Mouse (Mus musculus) heart, postnatal 0 days (tissue): ENCODE data around the gene Dnajc10. TPM values are rescaled to one million over a fixed set of nuclear protein-coding genes. Genes with fewer than 3 reads are reported as not detected.

Experiments
- ATAC-seq: fragments of 200-750 bp; cut with Nextera tagmentation; 2 replicates; pipeline ENCODE4 v1.8.0; 2017; ENCODE audit warnings: low read depth, moderate number of reproducible peaks, moderate library complexity; ENCODE audit not compliant: insufficient read depth
- DNase-seq: peaks from one replicate; pipeline ENCODE4 v3.0.0-alpha.2; 2016; ENCODE audit warnings: low spot score
- H3K27ac ChIP-seq: fragments of 300-500 bp; sonication (generic); 2 replicates; pipeline ENCODE4 v1.5.1; 2014; ENCODE audit warnings: low read depth, mild to moderate bottlenecking
- H3K27me3 ChIP-seq: fragments of 300-500 bp; sonication (generic); 2 replicates; pipeline ENCODE4 v1.6.1; 2014; ENCODE audit warnings: low read length, mixed read lengths; ENCODE audit not compliant: control insufficient read depth, insufficient read depth
- H3K36me3 ChIP-seq: fragments of 300-500 bp; sonication (generic); replicated peaks from 2 replicates; pipeline ENCODE4 v1.6.1; 2014; ENCODE audit warnings: low read length, mixed read lengths; ENCODE audit not compliant: control insufficient read depth, insufficient read depth
- H3K4me1 ChIP-seq: fragments of 300-500 bp; sonication (generic); 2 replicates; pipeline ENCODE4 v1.6.1; 2014; ENCODE audit warnings: antibody characterized with exemption; ENCODE audit not compliant: control insufficient read depth, insufficient read depth
- H3K4me2 ChIP-seq: fragments of 300-500 bp; sonication (generic); 2 replicates; pipeline ENCODE4 v1.6.1; 2014; ENCODE audit warnings: low read depth, mild to moderate bottlenecking, low read length, moderate library complexity
- H3K4me3 ChIP-seq: fragments of 300-500 bp; sonication (generic); 2 replicates; pipeline ENCODE4 v1.5.1; 2014; ENCODE audit warnings: low read depth, low read length
- H3K9ac ChIP-seq: fragments of 300-500 bp; sonication (generic); replicated peaks from 2 replicates; pipeline ENCODE4 v1.6.1; 2014; ENCODE audit warnings: low read depth, low read length, mixed read lengths
- H3K9me3 ChIP-seq: fragments of 300-500 bp; sonication (generic); replicated peaks from 2 replicates; pipeline ENCODE4 v1.6.1; 2016; ENCODE audit warnings: low read length; ENCODE audit not compliant: control insufficient read depth
- CTCF ChIP-seq: IDR thresholded peaks from 2 replicates; pipeline ENCODE4 v1.5.1; 2016; ENCODE audit warnings: antibody characterized with exemption, control low read depth, low read depth
- EP300 ChIP-seq: IDR thresholded peaks from 2 replicates; pipeline ENCODE4 v1.6.1; 2016; ENCODE audit warnings: antibody characterized with exemption, low read depth
- WGBS: fragments of 180-500 bp; shearing (Covaris S2); extraction: QIAGEN DNeasy Blood & Tissue Kit; methylation state at CpG from one replicate; pipeline ENCODE4 v1.1.7; 2014; 5-methylcytosine and 5-hydroxymethylcytosine counted together
- polyA plus RNA-seq: library from polyadenylated mRNA; unstranded; fragments of >200 nt; fragmentation: Nextera tagmentation; extraction: Ambion mirVana; gene quantifications from 2 replicates; pipeline ENCODE4 v1.2.1, GENCODE M21; 2015
- total RNA-seq: library from RNA; depleted of rRNA; stranded (reverse); fragments of >200 nt; gene quantifications from 2 replicates; pipeline ENCODE4 v1.2.3, GENCODE M21; 2014; ENCODE audit warnings: low replicate concordance

Dnajc10 gene
- total and polyA plus RNA-seq, 2 experiments from 2014 or later: 30.8 to 45.2 TPM

DNA sequence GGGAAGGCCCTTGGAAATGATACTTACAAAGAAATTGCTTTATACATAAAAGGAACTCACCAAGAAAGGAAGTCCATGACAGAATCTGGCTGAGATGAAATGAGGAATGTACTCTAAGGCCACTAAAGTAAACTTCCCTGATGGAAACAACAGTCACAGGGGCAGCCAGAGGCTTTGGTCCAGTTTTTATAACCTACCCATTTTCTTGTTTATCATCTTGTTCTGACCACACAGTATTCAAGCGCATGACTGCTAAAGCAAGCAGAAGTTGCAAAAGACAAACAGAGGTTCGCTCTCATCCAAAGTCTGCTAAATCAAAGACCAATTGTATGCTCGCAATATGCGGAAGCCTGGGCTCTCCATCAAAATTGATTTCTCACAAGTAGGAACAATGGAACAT, 14.5 kb upstream of the Dnajc10 start:
- Histone ChIP-seq H3K27ac (no peak overlapping the region), H3K9ac (no peak overlapping the region), H3K36me3 (no peaks in the 10 kb centered on the region), H3K4me1 (no peaks in the 10 kb centered on the region), H3K4me2 (no peak overlapping the region), H3K4me3 (no peak overlapping the region), H3K9me3 (no peaks in the 10 kb centered on the region), H3K27me3 (no peaks in the 10 kb centered on the region)
- WGBS: 82% methylated on average over 4 of the region's 4 CpGs
- DNase-seq (no peak), ATAC-seq (no peak)
- TF ChIP-seq CTCF (no peak), EP300 (no peak)

- no peak for ATAC-seq
- Histone ChIP-seq H3K9ac (no peak overlapping the region), H3K27ac (no peak overlapping the region), H3K9me3 (no peaks in the 10 kb centered on the region), H3K36me3 (no peaks in the 10 kb centered on the region), H3K27me3 (no peaks in the 10 kb centered on the region), H3K4me2 (no peak overlapping the region), H3K4me3 (no peak overlapping the region), H3K4me1 (no peaks in the 10 kb centered on the region)
- no peak for TF ChIP-seq EP300
- no peak for TF ChIP-seq CTCF
- WGBS: 82% methylated on average over 2 of the region's 2 CpGs
- no peak for DNase-seq
These were observed 11.3 kb upstream of the Dnajc10 start for GRCm38 (mm10) chr2:80303957-80304356.

DNA sequence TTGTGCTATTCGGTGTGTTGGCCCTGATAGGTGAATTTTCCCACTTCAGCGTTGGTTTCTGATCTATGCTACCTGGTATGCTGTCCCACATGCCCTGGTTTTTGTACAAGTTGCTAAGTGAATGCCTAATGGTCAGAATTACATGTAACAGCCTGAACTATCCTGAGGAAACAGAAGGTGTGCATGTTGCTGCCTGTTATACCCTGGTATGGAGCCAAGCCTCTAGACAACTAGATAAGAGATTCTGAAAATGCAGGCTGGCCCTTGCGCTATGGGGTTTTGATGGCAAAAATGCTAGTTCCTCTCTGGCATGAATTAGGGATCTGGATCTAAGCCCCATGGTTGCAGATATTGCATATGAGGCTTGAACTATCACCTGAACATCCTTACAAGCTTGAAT, 7.6 kb upstream of the Dnajc10 start:
- Histone ChIP-seq H3K4me1 (peaks cover 4% of the 10 kb centered on the region; the same call in 1 of the 2 replicates), H3K9ac (no peak overlapping the region), H3K27ac (no peak overlapping the region), H3K36me3 (no peaks in the 10 kb centered on the region), H3K9me3 (no peaks in the 10 kb centered on the region), H3K4me3 (no peak overlapping the region), H3K4me2 (no peak overlapping the region), H3K27me3 (no peaks in the 10 kb centered on the region)
- TF ChIP-seq CTCF (no peak), EP300 (no peak)
- 82% methylated on average over 3 of the region's 3 CpGs for WGBS
- ATAC-seq: no peak
- no peak for DNase-seq

DNA sequence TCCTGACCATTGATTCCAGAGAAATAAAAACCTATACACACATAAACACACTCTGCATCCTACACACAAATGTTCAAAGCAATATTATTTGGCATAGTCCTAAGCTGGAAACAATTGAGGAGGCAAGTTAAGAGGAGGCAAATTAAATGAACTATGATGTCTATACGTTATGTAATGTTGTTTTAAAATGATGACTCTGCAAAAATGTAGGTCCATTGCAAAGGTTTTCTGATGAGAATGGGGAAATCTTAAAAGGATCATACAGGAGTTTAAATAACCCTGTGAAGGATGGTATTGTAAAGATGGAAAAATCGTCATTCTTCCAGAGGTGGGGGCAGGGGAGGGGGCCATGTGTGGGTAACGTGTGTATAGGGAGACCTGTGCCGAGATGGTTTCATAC, 5.5 kb upstream of the Dnajc10 start:
- Histone ChIP-seq H3K4me1 (peaks cover 4% of the 10 kb centered on the region; the same call in 1 of the 2 replicates), H3K36me3 (no peaks in the 10 kb centered on the region), H3K27me3 (no peaks in the 10 kb centered on the region), H3K27ac (no peak overlapping the region), H3K9me3 (no peaks in the 10 kb centered on the region), H3K4me3 (no peak overlapping the region), H3K9ac (no peak overlapping the region), H3K4me2 (no peak overlapping the region)
- WGBS: 67% methylated on average over 4 of the region's 4 CpGs
- no peak for TF ChIP-seq EP300
- no peak for TF ChIP-seq CTCF
- ATAC-seq (no peak), DNase-seq (no peak)

DNA sequence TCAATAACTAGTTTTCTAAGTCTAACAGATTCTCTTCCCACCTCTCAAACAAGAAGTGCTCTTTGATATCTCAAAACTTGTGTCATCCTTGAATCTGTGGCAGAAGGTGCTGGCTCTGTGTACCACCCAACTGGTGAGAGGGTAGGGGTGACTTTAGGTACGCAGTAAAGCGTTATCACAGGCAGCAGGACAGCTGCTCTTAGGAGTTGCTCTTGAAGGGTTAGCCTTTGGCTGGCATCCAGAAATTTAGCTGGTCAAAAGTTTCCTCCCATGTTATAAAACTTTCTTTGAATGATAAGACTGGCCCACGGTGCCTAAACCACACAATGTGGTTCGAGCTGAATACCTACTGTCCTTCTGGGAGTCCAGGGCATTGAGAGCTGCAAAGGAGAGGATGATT, 4.5 kb upstream of the Dnajc10 start:
- no peak overlapping the region for H3K9ac ChIP-seq
- no peaks in the 10 kb centered on the region for H3K27me3 ChIP-seq
- H3K36me3 ChIP-seq: no peaks in the 10 kb centered on the region
- no peak overlapping the region for H3K27ac ChIP-seq
- H3K9me3 ChIP-seq: no peaks in the 10 kb centered on the region
- WGBS: 15% methylated on average over 4 of the region's 4 CpGs
- no peak for TF ChIP-seq EP300
- no peak for TF ChIP-seq CTCF
- no peak overlapping the region for H3K4me3 ChIP-seq
- H3K4me1 ChIP-seq: peaks cover 4% of the 10 kb centered on the region; the same call in 1 of the 2 replicates
- DNase-seq: no peak
- ATAC-seq: no peak
- no peak overlapping the region for H3K4me2 ChIP-seq

DNA sequence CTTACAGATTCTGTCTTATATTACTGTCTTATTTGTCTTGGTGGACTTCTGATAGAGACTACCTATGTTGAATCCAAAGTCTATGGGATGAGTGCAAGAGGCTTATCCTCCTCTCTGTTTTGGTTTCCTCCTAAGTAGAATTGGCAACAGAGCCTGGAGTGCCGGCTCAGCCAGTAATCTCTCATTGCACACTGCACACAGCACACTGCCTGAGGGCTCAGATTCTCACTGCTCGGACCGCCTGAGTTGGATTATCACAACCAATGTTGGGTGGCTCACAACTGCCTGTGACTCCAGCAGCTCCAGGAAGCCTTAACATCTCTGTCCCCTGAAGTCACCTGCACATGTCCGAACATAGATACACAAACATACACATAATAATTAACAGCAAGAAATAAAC, 3.9 kb upstream of the Dnajc10 start:
- Histone ChIP-seq H3K9ac (no peak overlapping the region), H3K4me1 (peaks cover 8% of the 10 kb centered on the region; the same call in 1 of the 2 replicates), H3K4me3 (no peak overlapping the region), H3K27me3 (no peaks in the 10 kb centered on the region), H3K9me3 (no peaks in the 10 kb centered on the region), H3K4me2 (no peak overlapping the region), H3K36me3 (no peaks in the 10 kb centered on the region), H3K27ac (no peak overlapping the region)
- ATAC-seq (no peak), DNase-seq (no peak)
- 61% methylated on average over 4 of the region's 4 CpGs for WGBS
- TF ChIP-seq CTCF (no peak), EP300 (no peak)
